Mouse (Mus musculus) neural tube, embryonic 11.5 days (tissue): Measurements from ENCODE around the gene Clasp2. TPM values are rescaled to one million over a fixed set of nuclear protein-coding genes. Genes with fewer than 3 reads are reported as not detected.
"Not testable (repeated sequence)": the region's sequence is repeated elsewhere in the genome, so short reads cannot be mapped to it uniquely, and the experiment has no call there.

Source experiments
- ATAC-seq: fragments of 200-750 bp; cut with Nextera tagmentation; 2 replicates; pipeline ENCODE4 v1.8.0; 2017; ENCODE audit warnings: moderate number of reproducible peaks, mild to moderate bottlenecking, moderate TSS enrichment, moderate library complexity; ENCODE audit not compliant: insufficient read depth, low FRiP score, low TSS enrichment
- DNase-seq: peaks from one replicate; pipeline ENCODE4 v3.0.0-alpha.2; 2015; ENCODE audit warnings: low spot score
- H3K27ac ChIP-seq: fragments of 300-500 bp; sonication (generic); 2 replicates; pipeline ENCODE4 v1.5.1; 2014; ENCODE audit warnings: low read depth, mild to moderate bottlenecking, low read length
- H3K27me3 ChIP-seq: fragments of 300-500 bp; sonication (generic); 2 replicates; pipeline ENCODE4 v1.6.1; 2014; ENCODE audit warnings: mild to moderate bottlenecking, low read length, mixed read lengths; ENCODE audit not compliant: control insufficient read depth, insufficient read depth
- H3K36me3 ChIP-seq: fragments of 300-500 bp; sonication (generic); 2 replicates; pipeline ENCODE4 v1.6.1; 2014; ENCODE audit warnings: mild to moderate bottlenecking, low read length, moderate library complexity, mixed read lengths; ENCODE audit not compliant: control insufficient read depth, insufficient read depth
- H3K4me1 ChIP-seq: fragments of 300-500 bp; sonication (generic); 2 replicates; pipeline ENCODE4 v1.6.1; 2014; ENCODE audit warnings: low read length, mixed read lengths; ENCODE audit not compliant: control insufficient read depth, insufficient read depth
- H3K4me2 ChIP-seq: fragments of 300-500 bp; sonication (generic); 2 replicates; pipeline ENCODE4 v1.6.1; 2014; ENCODE audit warnings: low read depth, mild to moderate bottlenecking, moderate library complexity
- H3K4me3 ChIP-seq: fragments of 300-500 bp; sonication (generic); 2 replicates; pipeline ENCODE4 v1.5.1; 2014; ENCODE audit warnings: low read depth, low read length
- H3K9ac ChIP-seq: fragments of 300-500 bp; sonication (generic); 2 replicates; pipeline ENCODE4 v1.6.1; 2014; ENCODE audit warnings: mild to moderate bottlenecking, low read length
- H3K9me3 ChIP-seq: fragments of 300-500 bp; sonication (generic); 2 replicates; pipeline ENCODE4 v1.6.1; 2016; ENCODE audit warnings: low read length; ENCODE audit not compliant: control insufficient read depth
- WGBS: fragments of 180-500 bp; shearing (Covaris S2); extraction: QIAGEN DNeasy Blood & Tissue Kit; methylation state at CpG from one replicate; pipeline ENCODE4 v1.1.7; 2014; 5-methylcytosine and 5-hydroxymethylcytosine counted together
- polyA plus RNA-seq: library from polyadenylated mRNA; unstranded; fragments of >200 nt; fragmentation: Nextera tagmentation; extraction: Ambion mirVana; gene quantifications from 2 replicates; pipeline ENCODE4 v1.2.1, GENCODE M21; 2014

Gene Clasp2
- polyA plus RNA-seq, 1 experiment from 2014 or later, result 58.0 TPM

DNA sequence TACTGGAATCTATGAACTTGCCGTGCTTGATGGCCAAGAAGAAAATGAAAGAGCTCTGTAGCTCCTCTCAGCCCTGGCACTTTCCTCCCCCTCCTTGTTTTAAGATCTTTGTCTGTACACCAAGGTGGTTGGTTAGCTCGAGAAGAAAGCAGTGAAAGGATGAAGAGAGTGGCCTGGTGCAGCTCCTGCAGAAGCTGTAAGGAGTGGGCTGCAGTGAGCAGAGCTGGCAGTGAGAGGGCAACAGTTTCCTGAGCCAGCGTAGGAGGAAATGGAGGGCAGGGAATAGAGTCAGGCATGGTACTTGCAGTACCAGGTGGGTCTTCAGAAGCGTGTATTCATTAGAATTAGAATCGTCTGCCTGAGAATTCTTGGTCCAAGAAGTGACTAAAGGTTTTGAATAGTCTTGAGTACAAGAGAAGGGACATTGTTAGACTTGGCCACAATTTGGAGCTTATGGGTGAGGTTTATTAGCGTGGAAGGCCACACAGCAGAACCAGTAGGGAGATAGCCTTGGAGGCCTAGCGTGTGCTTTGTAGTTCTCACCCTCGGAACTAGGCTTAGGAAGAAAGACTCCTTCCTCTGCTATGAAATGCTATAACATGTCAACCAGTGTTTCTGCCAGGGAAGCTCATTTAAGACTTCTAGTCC lies 116.1 kb downstream of the Clasp2 start:
- no peak overlapping the region for H3K9ac ChIP-seq
- no peaks in the 10 kb centered on the region for H3K36me3 ChIP-seq
- WGBS, result 88% methylated on average over 8 of the region's 8 CpGs

DNA sequence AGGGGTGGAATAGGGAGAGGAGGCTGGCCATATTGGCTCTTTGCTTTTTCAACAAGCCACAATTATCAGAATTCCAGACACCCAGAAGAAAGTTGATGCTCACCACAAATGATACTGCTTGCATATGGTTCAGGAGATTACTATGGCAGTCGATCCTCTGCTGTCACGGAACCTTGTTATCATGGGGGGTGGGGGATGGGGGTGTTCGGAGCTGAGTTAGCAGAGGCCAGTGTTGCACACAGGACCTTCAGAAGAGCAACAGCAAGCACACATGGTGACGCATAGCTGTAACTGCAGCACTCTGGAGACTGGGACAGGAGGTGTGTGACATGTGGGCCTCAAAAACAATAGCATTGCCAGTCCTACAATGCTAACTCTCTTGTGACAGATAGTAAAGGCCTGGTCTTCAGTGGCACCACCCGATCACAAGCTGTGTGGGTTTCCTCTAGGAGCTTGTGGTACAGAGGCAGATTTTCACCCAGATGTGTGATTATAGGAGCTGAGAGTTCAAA lies 116.7 kb downstream of the Clasp2 start:
- 86% methylated on average over 5 of the region's 5 CpGs for WGBS

More for the DNA sequence above, 116.1 kb downstream of the Clasp2 start:
- H3K4me1 ChIP-seq, result no peaks in the 10 kb centered on the region
- DNase-seq (no peak), ATAC-seq (no peak)
- H3K27ac ChIP-seq, result no peak overlapping the region
- H3K4me3 ChIP-seq, result no peak overlapping the region
- H3K4me2 ChIP-seq, result no peak overlapping the region
- no peaks in the 10 kb centered on the region for H3K9me3 ChIP-seq
- H3K27me3 ChIP-seq, result no peaks in the 10 kb centered on the region

DNA sequence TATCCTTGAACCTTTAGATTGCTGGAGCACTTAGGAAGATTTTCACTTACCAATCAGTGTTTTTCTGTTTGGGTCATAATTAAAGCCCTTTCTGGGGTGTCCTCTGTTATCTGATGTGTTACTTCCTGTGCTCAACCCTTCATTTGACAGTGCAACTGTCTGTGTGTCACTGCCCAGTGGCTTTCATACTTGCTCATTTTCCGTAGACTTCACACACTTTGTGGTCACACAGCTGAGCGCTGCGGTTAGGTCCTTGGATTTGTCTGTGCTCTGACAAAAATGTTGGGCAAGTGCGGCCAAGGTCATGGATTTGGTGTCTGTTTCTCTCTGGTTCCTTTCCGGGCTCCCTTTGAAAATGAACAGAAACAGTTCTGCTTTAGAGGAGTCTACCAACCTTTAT lies 118.1 kb downstream of the Clasp2 start:
- DNase-seq (no peak), ATAC-seq (no peak)
- no peak overlapping the region for H3K27ac ChIP-seq
- WGBS, result 94% methylated on average over 5 of the region's 5 CpGs
- no peaks in the 10 kb centered on the region for H3K27me3 ChIP-seq
- no peak overlapping the region for H3K4me3 ChIP-seq
- no peak overlapping the region for H3K9ac ChIP-seq
- no peaks in the 10 kb centered on the region for H3K4me1 ChIP-seq
- H3K36me3 ChIP-seq, result no peaks in the 10 kb centered on the region; the same call in 1 of the 2 replicates
- H3K9me3 ChIP-seq, result no peaks in the 10 kb centered on the region
- H3K4me2 ChIP-seq, result no peak overlapping the region

More for the DNA sequence above, 116.7 kb downstream of the Clasp2 start:
- no peaks in the 10 kb centered on the region for H3K27me3 ChIP-seq
- H3K4me2 ChIP-seq, result no peak overlapping the region
- H3K4me3 ChIP-seq, result no peak overlapping the region
- ATAC-seq, result no peak
- H3K9me3 ChIP-seq, result no peaks in the 10 kb centered on the region
- no peak for DNase-seq
- H3K4me1 ChIP-seq, result no peaks in the 10 kb centered on the region
- H3K9ac ChIP-seq, result no peak overlapping the region
- H3K27ac ChIP-seq, result no peak overlapping the region
- no peaks in the 10 kb centered on the region for H3K36me3 ChIP-seq

DNA sequence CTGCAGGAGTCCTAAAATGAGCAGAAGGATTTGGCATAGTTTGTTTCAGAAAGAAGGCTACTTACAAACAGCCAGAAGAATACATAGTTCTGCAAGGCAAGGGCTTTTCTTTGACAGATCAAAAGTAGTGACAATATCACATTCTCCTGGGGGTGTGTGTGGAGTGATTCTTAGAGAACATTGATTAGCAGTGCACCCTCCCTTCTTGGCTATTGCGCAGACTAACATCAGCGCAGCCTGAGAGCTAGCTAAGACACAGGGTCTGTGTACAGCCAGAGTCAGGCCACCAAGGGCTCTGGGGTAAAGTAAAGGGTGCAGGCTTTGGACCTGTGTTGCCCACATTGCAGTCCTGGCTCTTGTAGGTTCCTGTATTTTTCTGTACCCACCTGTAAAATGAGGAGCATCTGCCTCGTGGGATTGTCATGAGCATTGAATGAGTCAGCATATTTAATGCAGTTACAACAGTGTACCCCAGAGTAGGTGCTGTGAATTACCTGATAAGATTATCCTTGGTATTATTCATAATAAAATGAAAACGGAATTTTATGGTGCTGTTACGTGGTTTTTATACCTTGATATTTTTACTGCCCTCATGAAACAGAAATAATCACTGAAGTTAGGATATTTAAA lies 122.2 kb downstream of the Clasp2 start:
- no peak for DNase-seq
- H3K36me3 ChIP-seq, result no peaks in the 10 kb centered on the region; the same call in 1 of the 2 replicates
- H3K27me3 ChIP-seq, result no peaks in the 10 kb centered on the region
- H3K9me3 ChIP-seq, result no peaks in the 10 kb centered on the region
- H3K4me2 ChIP-seq, result no peak overlapping the region
- WGBS, result 94% methylated on average over 5 of the region's 5 CpGs
- H3K27ac ChIP-seq, result no peak overlapping the region
- no peak overlapping the region for H3K4me3 ChIP-seq
- ATAC-seq, result no peak
- no peak overlapping the region for H3K9ac ChIP-seq
- no peaks in the 10 kb centered on the region for H3K4me1 ChIP-seq

DNA sequence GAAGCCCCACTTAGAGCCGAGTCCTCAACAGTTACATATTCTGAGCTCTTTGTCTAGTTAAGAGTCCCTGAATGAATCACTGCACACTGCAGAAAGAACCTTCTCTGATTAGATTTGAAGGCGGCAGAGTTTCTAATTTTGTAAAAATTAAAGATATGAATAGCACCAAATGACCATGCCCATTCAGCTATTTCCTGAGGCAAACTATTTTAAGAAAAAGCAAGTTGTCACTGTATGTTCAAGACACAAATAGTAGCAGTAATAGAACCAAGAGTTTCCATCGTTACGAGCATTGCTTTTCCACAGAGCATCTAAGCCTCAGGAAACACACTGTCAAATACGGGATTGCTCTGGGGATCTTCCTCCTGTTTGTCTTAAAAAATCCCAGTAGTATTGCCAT lies 126.7 kb downstream of the Clasp2 start:
- H3K4me3 ChIP-seq, result no peak overlapping the region
- DNase-seq (no peak), ATAC-seq (no peak)
- peaks cover 6% of the 10 kb centered on the region for H3K36me3 ChIP-seq
- 92% methylated on average over 5 of the region's 5 CpGs for WGBS
- H3K4me1 ChIP-seq, result no peaks in the 10 kb centered on the region
- H3K4me2 ChIP-seq, result no peak overlapping the region
- no peak overlapping the region for H3K9ac ChIP-seq
- no peaks in the 10 kb centered on the region for H3K9me3 ChIP-seq
- no peaks in the 10 kb centered on the region for H3K27me3 ChIP-seq
- no peak overlapping the region for H3K27ac ChIP-seq

DNA sequence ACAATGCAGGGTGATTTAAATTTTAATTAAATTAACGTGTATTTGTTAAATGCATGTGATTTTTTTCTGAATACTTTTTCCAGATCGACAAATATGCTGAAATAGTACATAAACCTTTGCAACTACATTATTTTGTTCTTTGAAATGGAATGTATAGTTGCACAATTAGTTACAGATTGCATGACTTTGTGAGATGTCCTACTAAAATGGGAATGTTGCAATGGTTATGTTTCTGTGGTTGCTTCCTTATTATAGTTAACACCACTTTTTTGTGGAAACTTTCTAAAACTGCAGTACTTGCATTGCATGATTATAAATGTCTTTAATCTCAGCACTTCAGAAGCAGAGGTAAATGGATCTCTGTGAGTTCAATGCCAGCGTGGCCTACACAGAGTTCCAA lies 153.6 kb downstream of the Clasp2 start:
- Histone ChIP-seq H3K9ac (no peak overlapping the region), H3K4me1 (no peaks in the 10 kb centered on the region), H3K27ac (no peak overlapping the region), H3K27me3 (no peaks in the 10 kb centered on the region), H3K36me3 (peaks cover 4% of the 10 kb centered on the region; the same call in 1 of the 2 replicates), H3K4me3 (no peak overlapping the region), H3K9me3 (no peaks in the 10 kb centered on the region), H3K4me2 (no peak overlapping the region)
- WGBS, result 95% methylated on average over 3 of the region's 3 CpGs
- DNase-seq, result no peak
- ATAC-seq, result no peak

DNA sequence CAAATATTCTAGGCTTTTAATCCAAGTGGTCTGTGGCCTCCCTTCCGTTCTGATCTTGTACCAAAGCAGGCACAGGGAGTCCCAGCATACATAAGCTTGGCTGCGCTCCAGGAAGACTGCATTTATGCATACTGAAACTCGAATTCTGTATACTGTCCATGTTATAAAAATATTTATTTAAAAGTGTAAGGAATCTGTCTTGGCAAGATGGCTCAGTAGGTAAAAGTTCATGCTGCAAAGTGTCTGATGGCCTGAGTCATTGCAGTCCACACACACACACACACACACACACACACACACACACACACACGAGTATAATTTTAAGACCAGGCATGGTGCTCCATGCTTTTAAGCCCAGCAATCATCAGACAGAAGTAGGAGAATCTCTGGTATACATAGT lies 161.9 kb downstream of the Clasp2 start:
- ATAC-seq (no peak), DNase-seq (no peak)
- no peaks in the 10 kb centered on the region; the same call in 1 of the 2 replicates for H3K36me3 ChIP-seq
- H3K9ac ChIP-seq, result no peak overlapping the region
- H3K27ac ChIP-seq, result no peak overlapping the region
- no peak overlapping the region for H3K4me2 ChIP-seq
- H3K9me3 ChIP-seq, result no peaks in the 10 kb centered on the region
- H3K4me1 ChIP-seq, result no peaks in the 10 kb centered on the region
- H3K27me3 ChIP-seq, result no peaks in the 10 kb centered on the region
- WGBS, result 86% methylated on average over 4 of the region's 4 CpGs
- no peak overlapping the region for H3K4me3 ChIP-seq

DNA sequence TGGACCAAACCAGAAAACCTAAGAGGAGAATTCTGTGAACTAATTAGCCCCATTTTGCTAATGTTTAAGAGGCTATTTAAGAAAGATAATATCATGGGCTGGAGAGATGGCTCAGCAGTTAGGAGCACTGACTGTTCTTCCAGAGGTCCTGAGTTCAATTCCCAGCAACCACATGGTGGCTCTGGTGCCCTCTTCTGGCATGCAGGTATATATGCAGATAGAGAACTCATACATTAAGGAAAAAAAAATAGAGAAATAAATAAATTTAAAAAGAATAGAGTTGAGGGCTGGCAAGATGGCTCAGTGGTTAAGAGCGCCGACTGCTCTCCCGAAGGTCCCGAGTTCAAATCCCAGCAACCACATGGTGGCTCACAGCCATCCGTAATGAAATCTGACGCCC lies 163.0 kb downstream of the Clasp2 start:
- not testable (repeated sequence) for DNase-seq, H3K27ac ChIP-seq, H3K9me3 ChIP-seq, H3K4me3 ChIP-seq, H3K36me3 ChIP-seq, ATAC-seq, H3K9ac ChIP-seq, H3K4me2 ChIP-seq, H3K27me3 ChIP-seq, H3K4me1 ChIP-seq
- 92% methylated on average over 6 of the region's 6 CpGs for WGBS

DNA sequence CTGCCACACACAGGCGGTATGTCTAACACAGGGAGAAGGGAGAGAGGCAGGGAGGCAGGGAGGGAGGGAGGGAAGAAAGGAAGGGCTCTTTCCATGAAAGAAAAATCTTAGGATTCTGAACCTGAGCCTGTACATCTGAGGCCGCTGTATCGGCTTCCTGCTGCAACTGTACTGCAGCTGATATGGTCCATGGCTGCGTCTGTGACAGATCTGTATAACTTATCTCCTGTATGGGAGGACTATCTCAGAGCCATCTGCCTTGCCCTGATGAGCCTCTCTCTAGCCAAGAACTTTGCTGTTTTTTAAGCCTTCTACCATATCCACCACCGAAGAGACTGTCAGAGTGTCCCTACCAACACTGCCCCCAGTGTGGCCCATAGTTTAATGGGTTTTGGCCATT lies 174.5 kb downstream of the Clasp2 start:
- H3K4me1 ChIP-seq, result no peaks in the 10 kb centered on the region
- no peak overlapping the region for H3K4me2 ChIP-seq
- H3K4me3 ChIP-seq, result no peak overlapping the region
- H3K9ac ChIP-seq, result no peak overlapping the region
- H3K36me3 ChIP-seq, result no peaks in the 10 kb centered on the region
- 90% methylated on average over 5 of the region's 5 CpGs for WGBS
- no peaks in the 10 kb centered on the region for H3K27me3 ChIP-seq
- ATAC-seq (no peak), DNase-seq (no peak)
- H3K9me3 ChIP-seq, result no peaks in the 10 kb centered on the region
- H3K27ac ChIP-seq, result no peak overlapping the region
